Comparison of ENCODE assay signal across 8 mouse cellular contexts in the genomic region with DNA sequence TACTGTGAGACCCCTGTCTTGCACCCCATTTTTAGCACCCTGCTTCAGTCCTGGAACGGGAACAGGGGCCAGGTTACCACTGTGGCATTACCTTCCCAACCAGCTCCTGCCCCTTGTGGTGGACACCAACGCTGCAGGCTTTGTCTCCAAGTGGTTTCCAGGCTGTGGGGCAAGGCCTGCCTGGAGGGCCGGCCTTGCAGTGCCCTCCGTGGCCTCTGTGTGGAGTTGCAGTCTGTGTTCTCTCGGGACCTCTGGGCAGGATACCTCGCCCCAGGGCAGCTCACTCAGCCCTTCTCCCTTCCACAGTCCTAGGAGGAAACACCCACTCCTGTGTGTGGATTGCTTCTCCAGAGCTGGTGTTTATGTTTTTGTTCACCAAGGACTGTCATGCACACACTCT. TPM values are rescaled to one million over a fixed set of nuclear protein-coding genes. Genes with fewer than 3 reads are reported as not detected.
A peak's percentile ranks its signal among the peaks of the same experiment; 100 is the strongest.
DNase-seq lines count a peak whose midpoint lies in the region; ATAC-seq and TF ChIP-seq lines count a peak whose summit lies in the region.

No protein-coding gene starts in this region.

- H3K9me3 ChIP-seq in hindbrain, embryonic 12.5 days (replicated peaks), result no peaks in the 10 kb centered on the region

- WGBS in hindbrain, embryonic 12.5 days, result 1% methylated on average over 6 of the region's 6 CpGs

- no peaks in the 10 kb centered on the region for H3K27me3 ChIP-seq in Patski
- no peaks in the 10 kb centered on the region for H3K27me3 ChIP-seq in hindbrain, embryonic 12.5 days

- peaks cover 13% of the 10 kb centered on the region; the same call in 1 of the 2 replicates for H3K4me1 ChIP-seq in hindbrain, embryonic 12.5 days

- CTCF ChIA-PET in Patski (lab: Charles Lee), result interaction anchor here (0.7 to 1.9 kb wide), 18 partner anchors 14 to 223 kb away, joined by 3 to 8 read pairs (median 4); no protein-coding TSS in a partner anchor

- no peak overlapping the region for H3K4me2 ChIP-seq in hindbrain, embryonic 12.5 days (replicated peaks)

- TF ChIP-seq CTCF in Patski (IDR thresholded peaks at IDR 0.05), result no peak

- in situ Hi-C loops in Patski (cut with MboI; ENCODE audit: low pct_unique_long_range_greater_than_20kb), result loop anchor here (5.0 kb wide), 1 partner anchor 122 kb away; a partner anchor contains a TSS

- peak; percentile 39 for DNase-seq in Patski (ENCODE audit: low read depth, low spot score)
- DNase-seq in cerebellum, adult 9-11 months, result peak; percentile 88
- peak; percentile 48 to 55 for DNase-seq in frontal cortex, postnatal 14 days (ENCODE audit: low spot score in 2 of 2)
- DNase-seq in layer of hippocampus, postnatal 10 days (ENCODE audit: low spot score in 2 of 2), result peak; percentile 81 to 83
- peak; percentile 96 for DNase-seq in lung, postnatal 10 days
- peak; percentile 42 to 47 for DNase-seq in right cerebral cortex, adult 2 months (ENCODE audit: low spot score in 2 of 2)
- DNase-seq in urinary bladder, postnatal 36 days (ENCODE audit: low spot score in 2 of 2), result peak; percentile 78 to 87

- no peak overlapping the region for H3K27ac ChIP-seq in hindbrain, embryonic 12.5 days

- POLR2A ChIA-PET in Patski (lab: Charles Lee), result interaction anchor here (1.0 kb wide), 1 partner anchor 187 kb away, joined by 3 read pairs; no protein-coding TSS in a partner anchor

- H3K4me3 ChIP-seq in hindbrain, embryonic 12.5 days, result no peak overlapping the region

- H3K36me3 ChIP-seq in hindbrain, embryonic 12.5 days, result no peaks in the 10 kb centered on the region

- peak; percentile 93 for ATAC-seq in Patski
- ATAC-seq in hindbrain, embryonic 12.5 days (ENCODE audit: low FRiP score), result peak; percentile 83

- no peak overlapping the region for H3K9ac ChIP-seq in hindbrain, embryonic 12.5 days

RNA-seq across cellular contexts. Expression of a gene that starts 43.2 kb away (rescaled TPM):
- polyA plus RNA-seq in Patski (2021), result 1.2 TPM
- polyA plus RNA-seq in hindbrain, embryonic 12.5 days (2016; fragmentation: Nextera tagmentation; extraction: Ambion mirVana), result 0.65 and 0.99 TPM in 2 replicates
- 1 to 10 TPM; 1.2 to 1.6 TPM for total RNA-seq in layer of hippocampus, postnatal 10 days (2021)

Comparison
In these comparisons a context has a peak if more than half of its experiments do, and no peak if none do; other contexts are left out.
1. DNase-seq: peak in every context shown above with its lines; median percentile 96 in lung, postnatal 10 days; 88 in cerebellum, adult 9-11 months; 82 in urinary bladder, postnatal 36 days; 82 in layer of hippocampus, postnatal 10 days; 52 in frontal cortex, postnatal 14 days; 44 in right cerebral cortex, adult 2 months; 39 in Patski.